Mouse (Mus musculus): ENCODE data around the gene Cox10.

DNA sequence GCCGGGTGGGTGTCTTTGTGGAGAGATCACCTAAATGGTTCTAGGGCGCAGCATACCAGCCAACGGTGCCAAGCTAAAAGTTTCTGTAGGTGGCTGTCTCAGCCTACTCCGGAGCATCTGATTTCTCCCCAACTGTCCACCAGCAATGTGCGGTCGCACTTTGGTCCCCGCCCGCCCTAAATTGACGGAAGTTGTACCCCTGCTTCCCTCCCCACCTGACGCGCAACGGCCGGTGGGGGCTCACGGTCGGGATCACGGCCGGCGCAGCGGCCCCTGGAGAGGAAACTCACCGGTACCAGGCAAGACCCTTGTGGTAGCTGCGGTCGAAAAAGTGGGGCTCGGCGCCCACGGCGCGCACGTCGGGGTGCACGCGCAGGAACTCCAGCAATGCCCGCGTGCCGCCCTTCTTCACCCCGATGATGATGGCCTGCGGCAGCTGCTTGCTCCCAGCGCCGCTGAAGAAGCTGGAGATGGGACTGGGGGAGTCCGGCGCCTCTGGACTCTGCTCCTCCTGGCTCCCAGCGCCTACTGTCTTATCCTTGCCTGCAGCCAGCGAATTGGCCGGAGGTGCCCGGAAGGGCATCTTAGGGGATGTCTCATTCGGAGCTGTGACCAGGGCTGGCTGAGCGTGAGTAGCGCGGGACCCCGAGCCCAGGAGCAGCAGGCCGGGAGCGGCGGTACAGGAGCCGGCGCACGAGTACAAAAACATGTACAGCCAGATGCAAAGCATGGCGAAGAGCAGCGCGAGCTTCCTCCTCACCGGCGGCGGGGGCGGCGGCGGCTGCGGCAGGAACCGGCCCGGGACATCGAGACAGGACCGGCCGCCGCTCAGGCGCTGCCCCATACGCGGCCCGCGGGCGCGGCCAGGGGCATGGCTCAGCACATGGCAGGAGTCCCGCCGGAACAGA is 158.0 kb downstream of the Cox10 start:
- no peak for TF ChIP-seq NELFE (IDR thresholded peaks at IDR 0.05; ENCODE audit: low read depth, low read length)
- TF ChIP-seq POLR2A (IDR thresholded peaks at IDR 0.05; ENCODE audit: low read depth, low read length): no peak
- no peak for TF ChIP-seq CTCF (conservative IDR thresholded peaks at IDR 0.05 in 1 of 2, IDR thresholded peaks at IDR 0.05 in 1 of 2; ENCODE audit: low read depth in 2 of 2, low read length in 2 of 2)
- TF ChIP-seq E2F4 (IDR thresholded peaks at IDR 0.05; ENCODE audit: insufficient replicate concordance, low read depth, low read length): no peak
- TF ChIP-seq MAX (IDR thresholded peaks at IDR 0.05; ENCODE audit: low read length): no peak; the same call in 1 of the 2 replicates
- TF ChIP-seq CHD2 (IDR thresholded peaks at IDR 0.05; ENCODE audit: low read length): no peak
- TF ChIP-seq MEF2A (IDR thresholded peaks at IDR 0.05; ENCODE audit: borderline replicate concordance, low read depth, low read length): no peak
- TF ChIP-seq TCF12 (IDR thresholded peaks at IDR 0.05; ENCODE audit: low read depth, low read length): no peak

Data from CH12.LX (cell line).